Mouse (Mus musculus) lung, adult 2 months (tissue): ENCODE results near the gene Mipol1.

ENCODE experiments used
- CTCF ChIP-seq: fragments of 200-500 bp; IDR thresholded peaks from 2 replicates; pipeline ENCODE4 v1.5.1; 2011; ENCODE audit warnings: mild to moderate bottlenecking, low read length, control low read depth; ENCODE audit not compliant: insufficient read depth
- POLR2A ChIP-seq: fragments of 200-500 bp; IDR thresholded peaks from 2 replicates; pipeline ENCODE4 v1.6.1; 2011; ENCODE audit warnings: low read depth, mild to moderate bottlenecking, control low read depth, low read length, borderline replicate concordance; ENCODE audit errors: extremely low read depth

- no peak for TF ChIP-seq CTCF
- TF ChIP-seq POLR2A: no peak
Observed at GRCm38 (mm10) chr12:57447331-57447730, 217.1 kb downstream of the Mipol1 start.
